In the genomic region with DNA sequence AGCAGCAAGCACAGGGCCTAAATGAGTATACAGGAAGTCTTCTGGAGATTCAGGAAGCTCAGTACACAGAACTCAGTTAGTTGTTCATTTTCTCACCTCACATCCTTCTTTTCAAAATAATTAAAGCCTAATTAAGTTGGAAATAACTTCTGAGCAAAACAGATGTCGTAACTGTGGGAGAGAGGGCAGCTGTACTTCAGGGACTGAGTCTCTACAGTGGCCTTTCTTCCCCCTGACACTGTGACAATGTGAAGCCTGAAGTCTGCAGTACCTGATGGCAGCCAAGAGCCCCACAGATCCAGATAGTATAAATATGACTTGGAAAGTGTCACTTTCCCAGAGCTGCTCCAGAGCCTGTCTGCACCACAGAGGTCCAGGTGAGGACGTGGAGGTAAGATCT, we compare ENCODE assay signal across 50 mouse cellular contexts. TPM values are rescaled to one million over a fixed set of nuclear protein-coding genes. Genes with fewer than 3 reads are reported as not detected.
"Had no signal": no experiment of that assay in that cellular context is flagged by ENCODE, and none has a peak within 500 bp of the region (broad histone marks: within the 10 kb centered on the region; RNA-seq: fewer than 3 reads in every experiment).

A gene (plus strand): TSS at position 301 of the 400 bp plus-strand sequence.

- H3K9me3 ChIP-seq: heart, embryonic 10.5 days; heart, embryonic 12.5 days; heart, embryonic 13.5 days; hindbrain, embryonic 10.5 days; hindbrain, embryonic 12.5 days; hindbrain, embryonic 13.5 days; hindbrain, embryonic 15.5 days; intestine, embryonic 15.5 days; kidney, embryonic 15.5 days had no signal

- H3K4me3 ChIP-seq: heart, adult 2 months; heart, embryonic 10.5 days; heart, embryonic 12.5 days; heart, embryonic 13.5 days; hindbrain, embryonic 10.5 days; hindbrain, embryonic 12.5 days; hindbrain, embryonic 13.5 days; hindbrain, embryonic 15.5 days; intestine, embryonic 15.5 days; kidney, embryonic 15.5 days had no signal

- H3K4me1 ChIP-seq: heart, embryonic 10.5 days; hindbrain, embryonic 10.5 days; hindbrain, embryonic 12.5 days; hindbrain, embryonic 13.5 days; hindbrain, embryonic 15.5 days; intestine, embryonic 15.5 days; kidney, embryonic 15.5 days had no signal

- DNase-seq: heart, adult 2 months; heart, postnatal 10 days; heart, postnatal 14 days; heart, postnatal 36 days; heart, postnatal 4 days; kidney, adult 11 months; kidney, adult 18-20 months; kidney, adult 2 months; kidney, adult 8-10 months; kidney, adult 9 months; kidney, postnatal 10 days; kidney, postnatal 14 days; kidney, postnatal 25 days; kidney, postnatal 36 days; kidney, postnatal 4 days; layer of hippocampus, adult 9-11 months; layer of hippocampus, postnatal 36 days had no signal

- H3K4me2 ChIP-seq: heart, embryonic 12.5 days; heart, embryonic 13.5 days; hindbrain, embryonic 12.5 days; hindbrain, embryonic 13.5 days; hindbrain, embryonic 14.5 days; hindbrain, embryonic 15.5 days; intestine, embryonic 15.5 days; kidney, embryonic 15.5 days had no signal

- H3K27me3 ChIP-seq: heart, embryonic 12.5 days; heart, embryonic 13.5 days; hindbrain, embryonic 12.5 days; hindbrain, embryonic 13.5 days; hindbrain, embryonic 15.5 days; intestine, embryonic 15.5 days; kidney, embryonic 15.5 days had no signal

- H3K27ac ChIP-seq: heart, adult 2 months; heart, embryonic 10.5 days; hindbrain, embryonic 10.5 days; hindbrain, embryonic 12.5 days; hindbrain, embryonic 13.5 days; hindbrain, embryonic 14.5 days; hindbrain, embryonic 15.5 days; hindbrain, postnatal 0 days; intestine, embryonic 15.5 days; kidney, embryonic 15.5 days; kidney, postnatal 0 days had no signal

- H3K9ac ChIP-seq: heart, embryonic 12.5 days; heart, embryonic 13.5 days; hindbrain, embryonic 12.5 days; hindbrain, embryonic 13.5 days; hindbrain, embryonic 14.5 days; hindbrain, embryonic 15.5 days; intestine, embryonic 15.5 days; kidney, embryonic 15.5 days had no signal

- H3K36me3 ChIP-seq: heart, embryonic 10.5 days; heart, embryonic 12.5 days; heart, embryonic 13.5 days; hindbrain, embryonic 10.5 days; hindbrain, embryonic 12.5 days; hindbrain, embryonic 13.5 days; hindbrain, embryonic 15.5 days; intestine, embryonic 15.5 days; kidney, embryonic 15.5 days had no signal

- ATAC-seq: hindbrain, embryonic 16.5 days; hindbrain, postnatal 0 days; inflammation-experienced regulatory T-cells, adult 6 months; intestine, embryonic 15.5 days; intestine, embryonic 16.5 days; intestine, postnatal 0 days had no signal

RNA-seq across cellular contexts. Expression of the gene that starts here (rescaled TPM):
- total RNA-seq: heart, adult 2 months; heart, adult 8-10 months; heart, postnatal 10 days; heart, postnatal 14 days; heart, postnatal 25 days; heart, postnatal 36 days; heart, postnatal 4 days; hematopoietic stem cell, adult 5-6 weeks; hindbrain, postnatal 0 days; layer of hippocampus, adult 18-20 months; layer of hippocampus, adult 8-10 months; layer of hippocampus, postnatal 10 days; layer of hippocampus, postnatal 14 days; layer of hippocampus, postnatal 36 days; left cerebral cortex, adult 18-20 months; left cerebral cortex, adult 8-10 months had no signal
- polyA plus RNA-seq: heart, adult 2 months; heart, embryonic 10.5 days; heart, embryonic 12.5 days; heart, embryonic 13.5 days; heart, embryonic 14.5 days; heart, embryonic 16.5 days; heart, postnatal 0 days; hindbrain, embryonic 10.5 days; hindbrain, embryonic 11.5 days; hindbrain, embryonic 12.5 days; hindbrain, embryonic 13.5 days; hindbrain, embryonic 14.5 days; hindbrain, embryonic 15.5 days; hindbrain, embryonic 16.5 days; hindbrain, postnatal 0 days; inflammation-experienced regulatory T-cells, adult 6 months; intestine, embryonic 14.5 days; intestine, embryonic 15.5 days; intestine, embryonic 16.5 days; intestine, postnatal 0 days; kidney, adult 2 months; kidney, embryonic 14.5 days; kidney, embryonic 15.5 days; kidney, embryonic 16.5 days; kidney, postnatal 0 days; large intestine, adult 2 months had no signal
